Mouse (Mus musculus): ENCODE measurements around the gene Gzmm.
A peak's percentile ranks its signal among the peaks of the same experiment; 100 is the strongest.

The Gzmm gene

DNA sequence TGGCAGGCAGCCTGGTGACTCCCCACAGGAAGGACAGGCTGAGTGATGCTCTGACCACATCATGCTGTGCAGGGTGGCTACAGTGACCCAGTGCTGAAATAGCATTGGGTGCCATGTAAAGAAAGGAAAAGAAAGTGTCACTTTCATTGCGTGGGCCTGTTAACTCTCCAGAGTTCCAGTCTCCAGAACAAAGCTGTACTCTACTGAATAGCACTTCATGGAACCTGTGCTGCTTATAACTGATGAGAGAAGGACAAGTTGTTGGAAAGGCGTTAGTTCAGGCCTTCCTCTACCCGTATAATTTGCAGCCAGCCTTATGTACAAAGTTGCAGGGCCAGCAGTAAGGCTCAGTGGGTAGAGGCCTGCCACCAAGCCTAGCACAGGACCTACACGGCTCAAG, at the start of gene Gzmm:
Gene Gzmm (plus strand): TSS at position 301 of the 400 bp plus-strand sequence.
- DNase-seq (ENCODE audit: inconsistent ontology term): no peak

GRCm38 (mm10) chr10:79645711-79646110, 43.1 kb upstream of the Gzmm start, which contains the start of gene Odf3l2:
TSS of gene Odf3l2 (minus strand) at chr10:79645738.
- DNase-seq (ENCODE audit: inconsistent ontology term): no peak

DNA sequence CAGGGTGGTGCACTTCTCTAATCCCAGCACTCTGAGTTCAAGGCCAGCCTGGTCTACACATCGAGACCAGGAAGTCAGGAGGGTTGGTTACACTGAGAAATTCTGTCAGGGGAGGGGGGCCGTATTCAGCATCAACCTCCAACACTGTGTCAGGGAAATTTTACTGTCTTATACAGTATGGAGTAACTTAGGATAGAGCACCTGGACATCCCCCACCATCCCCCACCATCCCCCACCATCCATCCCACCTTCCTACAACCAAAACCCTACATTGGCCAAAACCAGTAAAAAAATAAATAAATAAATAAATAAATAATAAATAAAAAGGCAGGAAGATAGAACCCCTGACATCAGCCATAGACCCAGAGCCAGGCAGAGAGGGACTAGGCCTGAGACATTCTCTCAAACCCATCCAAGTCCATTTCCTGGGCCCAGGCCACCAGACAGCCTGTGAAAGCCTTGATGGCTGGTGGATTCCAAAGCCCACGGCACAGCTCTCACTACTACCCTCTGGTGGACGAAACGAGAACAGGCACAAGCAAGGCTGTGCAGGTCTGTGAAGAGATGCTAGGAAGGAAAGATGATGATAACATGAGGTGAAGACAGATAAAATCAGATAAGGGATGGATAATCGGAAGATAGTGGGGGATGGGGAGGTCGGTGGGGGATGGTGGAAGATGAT, 39.6 kb upstream of the Gzmm start:
- peak; percentile 47 for DNase-seq (ENCODE audit: inconsistent ontology term)

- DNase-seq (ENCODE audit: inconsistent ontology term): no peak
These were observed 36.0 kb upstream of the Gzmm start for GRCm38 (mm10) chr10:79652789-79653188.

DNA sequence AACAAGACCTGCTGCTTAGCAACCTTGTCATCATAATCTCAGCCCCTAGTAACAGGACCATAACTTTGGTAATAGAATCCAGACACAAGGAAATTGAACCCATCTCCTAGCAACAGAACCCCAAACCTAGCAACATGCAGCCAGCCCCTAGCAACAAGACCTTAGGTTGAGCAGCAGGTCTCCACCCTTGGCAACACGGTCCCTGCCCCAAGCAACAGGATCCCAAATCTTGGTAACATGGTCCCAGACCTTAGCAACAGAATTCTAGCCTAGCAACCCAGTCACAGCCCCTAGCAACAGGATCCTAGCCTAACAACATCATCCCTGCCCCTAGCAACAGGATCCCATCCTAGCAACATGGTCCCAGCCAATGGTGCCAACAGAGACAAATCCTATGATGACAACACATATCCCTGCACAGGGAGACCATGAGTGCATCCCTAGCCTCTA, 33.8 kb upstream of the Gzmm start:
- no peak for DNase-seq (ENCODE audit: inconsistent ontology term)

- no peak for DNase-seq (ENCODE audit: inconsistent ontology term)
These were observed 30.0 kb upstream of the Gzmm start for GRCm38 (mm10) chr10:79658829-79659228.

DNA sequence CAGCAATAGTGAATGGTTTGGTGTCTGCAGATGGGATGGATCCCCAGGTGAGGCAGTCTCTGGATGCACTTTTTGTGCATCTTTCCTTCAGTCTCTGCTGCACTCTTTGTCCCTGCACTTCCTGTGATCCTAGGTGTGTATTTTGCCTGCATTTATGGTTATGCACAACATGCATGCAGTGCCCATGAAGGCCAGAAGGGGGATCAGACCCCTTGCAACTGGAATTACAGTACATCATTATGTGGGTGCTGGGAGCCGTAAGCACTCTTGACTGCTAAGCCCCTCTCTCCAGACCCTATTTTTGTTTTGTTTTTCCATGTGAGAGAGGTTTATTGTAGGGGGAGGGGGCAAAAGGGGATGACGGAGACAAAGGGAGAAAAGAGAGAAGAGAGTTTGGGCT, 28.5 kb upstream of the Gzmm start:
- DNase-seq (ENCODE audit: inconsistent ontology term): no peak

GRCm38 (mm10) chr10:79661861-79662260, 27.0 kb upstream of the Gzmm start:
- DNase-seq (ENCODE audit: inconsistent ontology term): no peak

- peak; percentile 55 for DNase-seq (ENCODE audit: inconsistent ontology term)
These were observed 24.6 kb upstream of the Gzmm start, which contains the start of gene Madcam1 for GRCm38 (mm10) chr10:79664131-79664665. TSS of gene Madcam1 (plus strand) at chr10:79664559.

GRCm38 (mm10) chr10:79665051-79665450, 23.8 kb upstream of the Gzmm start:
- no peak for DNase-seq (ENCODE audit: inconsistent ontology term)

- no peak for DNase-seq (ENCODE audit: inconsistent ontology term)
These were observed 22.3 kb upstream of the Gzmm start for GRCm38 (mm10) chr10:79666493-79666892.

DNA sequence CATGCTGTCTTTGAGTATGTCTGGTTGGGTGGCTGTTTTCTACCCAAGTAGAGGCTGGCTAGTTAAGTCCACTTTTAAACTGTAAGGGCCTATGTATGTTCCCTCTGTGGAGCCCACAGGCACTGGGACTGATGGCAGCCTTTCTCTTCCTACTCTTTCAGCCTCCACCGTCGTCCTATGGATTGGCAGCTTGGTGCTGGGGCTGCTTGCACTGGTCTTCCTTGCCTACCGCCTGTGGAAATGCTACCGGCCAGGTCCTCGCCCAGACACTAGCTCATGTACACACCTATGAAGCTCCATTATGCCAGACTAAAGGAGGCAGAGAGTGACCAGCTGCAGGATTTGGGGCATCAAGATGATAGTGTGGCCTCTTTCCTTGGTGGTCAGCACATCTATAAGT, 20.7 kb upstream of the Gzmm start:
- DNase-seq (ENCODE audit: inconsistent ontology term): no peak

- peak; percentile 97 for DNase-seq (ENCODE audit: inconsistent ontology term)
These were observed 19.8 kb upstream of the Gzmm start, which contains the start of gene Tpgs1 for GRCm38 (mm10) chr10:79668771-79669575. TSS of gene Tpgs1 (plus strand) at chr10:79669369.

- peak; percentile 70 for DNase-seq (ENCODE audit: inconsistent ontology term)
These were observed 19.2 kb upstream of the Gzmm start for GRCm38 (mm10) chr10:79669576-79670057.

DNA sequence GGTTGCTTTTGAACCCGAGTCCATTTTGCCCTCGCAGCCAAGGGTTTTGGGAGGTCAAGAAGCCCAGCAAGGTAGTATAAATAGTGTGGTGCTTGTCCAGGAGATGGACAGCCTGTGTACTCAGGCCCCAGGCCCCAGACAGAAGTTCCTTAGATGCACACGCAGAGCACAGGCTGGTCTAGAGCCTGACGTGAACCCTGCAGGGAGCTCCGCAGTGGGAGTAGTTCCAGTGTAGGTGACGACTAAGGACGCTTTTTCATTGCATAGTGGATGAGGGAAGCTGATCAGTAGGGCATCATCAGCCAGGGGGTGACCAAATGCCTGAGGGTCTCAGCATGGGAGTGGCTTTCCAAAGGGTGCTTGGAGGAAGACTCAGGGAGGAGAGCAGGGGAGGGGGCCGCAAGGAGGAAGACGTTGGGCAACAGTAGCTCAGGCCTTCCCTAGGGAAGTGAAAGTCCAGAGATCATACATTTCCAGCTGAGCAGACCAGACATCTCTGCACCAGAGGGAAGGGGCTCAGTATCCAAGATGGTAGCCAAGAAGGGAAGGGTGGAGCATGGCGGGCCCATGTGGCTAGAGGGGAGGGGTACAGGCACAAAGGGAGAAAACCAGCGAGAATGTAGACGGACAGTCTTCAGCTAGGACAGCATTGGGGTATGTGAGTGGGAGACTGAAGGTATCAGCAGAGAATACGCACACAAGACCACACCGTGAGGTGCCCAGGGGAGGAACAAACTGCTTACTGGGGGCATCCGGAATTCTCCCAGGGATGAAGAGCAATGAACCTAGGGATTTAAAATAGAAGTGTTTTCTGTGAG, 18.5 kb upstream of the Gzmm start:
- DNase-seq (ENCODE audit: inconsistent ontology term): no peak

GRCm38 (mm10) chr10:79671396-79672087, 17.3 kb upstream of the Gzmm start:
- no peak for DNase-seq (ENCODE audit: inconsistent ontology term)

DNA sequence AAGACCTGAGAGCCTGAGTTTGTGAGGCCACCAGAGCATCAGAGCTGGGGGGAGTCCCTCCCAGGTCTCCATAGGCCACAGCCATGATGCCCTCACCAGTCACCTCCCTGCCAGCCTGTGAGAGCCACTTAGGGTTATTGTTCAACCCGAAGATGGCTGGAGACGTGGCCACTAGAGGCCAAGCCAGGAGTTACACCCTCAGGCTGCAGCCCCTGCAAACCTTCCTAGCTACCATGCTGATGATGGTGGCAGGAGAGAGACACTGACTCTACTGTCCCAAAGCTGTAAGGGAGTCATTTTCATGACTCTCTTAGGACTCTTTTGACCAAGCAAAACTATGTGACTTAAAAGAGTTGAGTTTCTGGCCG, 16.7 kb upstream of the Gzmm start:
- no peak for DNase-seq (ENCODE audit: inconsistent ontology term)

- DNase-seq (ENCODE audit: inconsistent ontology term): no peak
These were observed 15.8 kb upstream of the Gzmm start for GRCm38 (mm10) chr10:79673054-79673453.

- DNase-seq (ENCODE audit: inconsistent ontology term): no peak
These were observed 13.3 kb upstream of the Gzmm start for GRCm38 (mm10) chr10:79675346-79676035.
